Mouse (Mus musculus): ENCODE data around the gene Sec1. TPM values are rescaled to one million over a fixed set of nuclear protein-coding genes. Genes with fewer than 3 reads are reported as not detected.

The Sec1 gene
- polyA plus RNA-seq (2016; fragmentation: Nextera tagmentation; extraction: Ambion mirVana) = 1.1 and 2.2 TPM in 2 replicates

GRCm38 (mm10) chr7:45693921-45694591 lies at the start of gene Sec1:
Sec1 (minus strand) TSS chr7:45694402.
- Histone ChIP-seq H3K4me1 (peaks cover 5% of the 10 kb centered on the region; the same call in 1 of the 2 replicates), H3K36me3 (no peaks in the 10 kb centered on the region), H3K27me3 (peaks cover 27% of the 10 kb centered on the region), H3K4me3 (no peak within 1 kb of the TSS), H3K4me2 (replicated peaks) (no peak within 1 kb of the TSS), H3K9ac (no peak within 1 kb of the TSS), H3K27ac (no peak within 1 kb of the TSS; the same call in 1 of the 2 replicates), H3K9me3 (replicated peaks) (no peaks in the 10 kb centered on the region)
- ATAC-seq (ENCODE audit: low FRiP score) = no peak
- 89% methylated on average over 50 of the region's 50 CpGs for WGBS

DNA sequence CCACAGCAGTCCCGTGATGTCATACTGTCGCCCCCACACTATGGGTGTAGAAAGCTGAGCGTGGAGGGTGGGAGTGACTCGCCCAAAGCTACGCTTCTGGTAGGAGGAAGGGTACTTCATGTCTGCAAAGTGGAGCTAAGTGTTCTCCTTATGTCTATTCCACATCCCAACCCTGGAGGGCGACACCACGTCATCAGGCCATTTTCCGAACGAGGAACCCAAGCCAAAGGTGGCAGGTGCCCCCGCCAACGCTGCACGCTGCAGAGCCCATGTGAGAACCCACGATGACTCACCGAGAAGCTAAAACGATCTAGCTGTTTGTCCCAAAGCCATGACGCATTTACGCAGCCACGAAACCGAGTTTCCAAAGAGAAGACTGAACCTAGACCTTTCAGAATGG lies 48.1 kb upstream of the Sec1 start:
- WGBS = 45% methylated on average over 19 of the region's 19 CpGs
- Histone ChIP-seq H3K4me1 (no peaks in the 10 kb centered on the region), H3K36me3 (no peaks in the 10 kb centered on the region), H3K4me3 (0 out of 2 replicates have a peak overlapping the region, but pooled peaks have one; percentile 5), H3K4me2 (replicated peaks) (peak overlapping the region; percentile 19; the same call in 1 of the 2 replicates), H3K27ac (no peak overlapping the region), H3K9ac (0 out of 2 replicates have a peak overlapping the region, but pooled peaks have one; percentile 8), H3K9me3 (replicated peaks) (no peaks in the 10 kb centered on the region), H3K27me3 (peaks cover 15% of the 10 kb centered on the region; the same call in 1 of the 2 replicates)
- ATAC-seq (ENCODE audit: low FRiP score) = no peak

GRCm38 (mm10) chr7:45741777-45742176 lies 47.6 kb upstream of the Sec1 start:
- 39% methylated on average over 11 of the region's 11 CpGs for WGBS
- H3K4me2 ChIP-seq (replicated peaks) = peak overlapping the region; percentile 19; the same call in 1 of the 2 replicates
- H3K9ac ChIP-seq = no peak overlapping the region
- H3K9me3 ChIP-seq (replicated peaks) = no peaks in the 10 kb centered on the region
- H3K36me3 ChIP-seq = no peaks in the 10 kb centered on the region
- peaks cover 15% of the 10 kb centered on the region; the same call in 1 of the 2 replicates for H3K27me3 ChIP-seq
- H3K4me3 ChIP-seq = peak overlapping the region; percentile 5; the same call in 1 of the 2 replicates
- ATAC-seq (ENCODE audit: low FRiP score) = no peak
- H3K27ac ChIP-seq = no peak overlapping the region
- H3K4me1 ChIP-seq = no peaks in the 10 kb centered on the region

DNA sequence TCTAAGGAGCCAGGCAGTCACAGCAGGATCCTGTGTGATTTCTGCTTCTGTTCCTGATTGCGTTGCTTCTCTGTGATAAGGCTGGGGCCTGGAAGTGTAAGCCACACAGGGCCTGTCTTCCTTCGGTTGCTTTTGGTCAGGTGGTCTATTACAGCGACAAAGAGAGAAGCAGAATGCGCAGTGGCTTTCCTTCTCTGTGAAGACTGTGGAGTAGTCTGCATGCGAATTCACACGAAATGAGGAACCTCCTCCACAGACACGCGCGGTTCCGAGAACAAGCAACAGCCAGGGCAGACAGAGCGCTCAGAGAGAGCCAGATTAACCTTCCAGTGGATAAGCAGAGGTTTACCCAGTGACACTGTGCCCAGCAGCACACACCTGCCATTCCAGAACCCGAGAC lies 47.1 kb upstream of the Sec1 start:
- H3K27ac ChIP-seq = no peak overlapping the region
- H3K27me3 ChIP-seq = peaks cover 15% of the 10 kb centered on the region; the same call in 1 of the 2 replicates
- no peak overlapping the region for H3K4me2 ChIP-seq (replicated peaks)
- no peak overlapping the region for H3K4me3 ChIP-seq
- no peaks in the 10 kb centered on the region for H3K4me1 ChIP-seq
- no peaks in the 10 kb centered on the region for H3K9me3 ChIP-seq (replicated peaks)
- 87% methylated on average over 12 of the region's 12 CpGs for WGBS
- no peak for ATAC-seq (ENCODE audit: low FRiP score)
- no peak overlapping the region for H3K9ac ChIP-seq
- H3K36me3 ChIP-seq = no peaks in the 10 kb centered on the region

DNA sequence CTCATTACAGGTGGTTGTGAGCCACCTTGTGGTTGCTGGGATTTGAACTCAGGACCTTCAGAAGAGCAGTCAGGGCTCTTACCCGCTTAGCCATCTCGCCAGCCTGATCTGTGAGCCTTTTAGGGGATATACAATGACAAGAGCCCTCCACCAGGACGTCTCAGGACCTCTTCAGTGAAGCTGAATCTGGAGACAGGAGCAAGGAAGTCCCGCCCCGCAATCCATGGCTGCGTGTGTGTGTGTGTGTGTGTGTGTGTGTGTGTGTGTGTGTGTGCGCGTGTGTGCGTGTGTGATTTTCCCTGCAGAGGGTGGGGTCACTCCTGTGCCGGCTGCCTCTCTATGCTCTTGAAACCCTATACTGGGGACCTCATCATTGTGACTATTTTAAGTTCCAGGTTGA lies 45.6 kb upstream of the Sec1 start:
- Histone ChIP-seq H3K9ac (no peak overlapping the region), H3K4me2 (replicated peaks) (no peak overlapping the region), H3K36me3 (no peaks in the 10 kb centered on the region), H3K4me1 (no peaks in the 10 kb centered on the region), H3K4me3 (no peak overlapping the region), H3K27me3 (peaks cover 15% of the 10 kb centered on the region; the same call in 1 of the 2 replicates), H3K9me3 (replicated peaks) (no peaks in the 10 kb centered on the region), H3K27ac (no peak overlapping the region)
- WGBS = 66% methylated on average over 8 of the region's 10 CpGs
- ATAC-seq (ENCODE audit: low FRiP score) = no peak

- Histone ChIP-seq H3K27me3 (peaks cover 15% of the 10 kb centered on the region; the same call in 1 of the 2 replicates), H3K9ac (no peak overlapping the region), H3K4me2 (replicated peaks) (no peak overlapping the region), H3K27ac (no peak overlapping the region), H3K36me3 (no peaks in the 10 kb centered on the region), H3K4me1 (no peaks in the 10 kb centered on the region), H3K9me3 (replicated peaks) (no peaks in the 10 kb centered on the region), H3K4me3 (no peak overlapping the region)
- WGBS = 11% methylated on average over 9 of the region's 9 CpGs
- peak; percentile 81 for ATAC-seq (ENCODE audit: low FRiP score)
These were observed 45.1 kb upstream of the Sec1 start for GRCm38 (mm10) chr7:45739162-45739763.

DNA sequence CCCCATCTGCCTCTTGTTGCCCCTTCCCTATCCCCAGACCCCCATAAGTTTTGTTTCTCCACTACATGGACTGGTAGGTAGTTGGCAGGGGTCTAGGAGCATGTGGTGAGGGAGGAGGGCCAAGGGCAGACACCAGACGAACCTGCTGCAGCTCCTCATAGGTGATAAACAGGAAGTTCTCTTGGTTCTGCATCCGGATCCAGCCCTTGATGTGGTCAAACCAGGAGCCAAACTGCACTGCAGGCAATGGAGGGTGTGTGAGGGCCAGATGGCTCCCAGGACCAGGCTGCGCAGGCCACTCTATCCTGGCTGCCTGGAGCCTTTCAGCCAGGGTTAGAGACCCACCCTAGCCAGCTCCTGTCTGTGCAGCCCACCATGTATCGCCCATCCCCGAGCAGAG lies 39.3 kb upstream of the Sec1 start:
- H3K9me3 ChIP-seq (replicated peaks) = no peaks in the 10 kb centered on the region
- peaks cover 6% of the 10 kb centered on the region for H3K36me3 ChIP-seq
- H3K27ac ChIP-seq = no peak overlapping the region
- peaks cover 10% of the 10 kb centered on the region for H3K4me1 ChIP-seq
- no peaks in the 10 kb centered on the region for H3K27me3 ChIP-seq
- WGBS = 79% methylated on average over 5 of the region's 5 CpGs
- no peak overlapping the region for H3K9ac ChIP-seq
- no peak overlapping the region for H3K4me2 ChIP-seq (replicated peaks)
- no peak for ATAC-seq (ENCODE audit: low FRiP score)
- no peak overlapping the region for H3K4me3 ChIP-seq

- no peak for ATAC-seq (ENCODE audit: low FRiP score)
- peaks cover 20% of the 10 kb centered on the region for H3K36me3 ChIP-seq
- no peak overlapping the region for H3K4me2 ChIP-seq (replicated peaks)
- 15% methylated on average over 16 of the region's 16 CpGs for WGBS
- H3K27me3 ChIP-seq = no peaks in the 10 kb centered on the region
- no peak overlapping the region for H3K4me3 ChIP-seq
- H3K9ac ChIP-seq = 0 out of 2 replicates have a peak overlapping the region, but pooled peaks have one; percentile 13
- H3K9me3 ChIP-seq (replicated peaks) = no peaks in the 10 kb centered on the region
- H3K27ac ChIP-seq = 0 out of 2 replicates have a peak overlapping the region, but pooled peaks have one; percentile 30
- H3K4me1 ChIP-seq = peaks cover 10% of the 10 kb centered on the region
These were observed 36.7 kb upstream of the Sec1 start for GRCm38 (mm10) chr7:45730727-45731431.

DNA sequence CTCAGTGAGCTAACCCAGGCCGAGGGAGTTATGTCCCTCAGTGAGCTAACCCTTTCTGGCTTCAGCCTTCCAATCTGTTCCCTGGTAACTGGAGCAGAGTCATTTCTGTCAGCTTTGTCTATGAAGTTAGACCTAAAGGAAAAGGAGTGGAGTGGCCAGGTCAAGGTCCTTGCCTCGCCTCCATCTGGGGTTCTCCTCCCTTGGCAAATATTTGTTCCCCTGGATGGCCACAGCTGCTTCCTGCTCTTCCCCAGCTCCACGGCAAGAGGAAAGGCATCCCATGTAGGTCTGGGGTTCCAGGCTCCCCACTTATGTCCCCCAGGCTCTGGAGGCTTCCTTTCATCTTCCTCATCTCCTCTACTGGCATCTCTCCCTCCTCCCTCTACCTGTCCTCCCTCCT lies 33.4 kb upstream of the Sec1 start:
- no peak overlapping the region for H3K4me3 ChIP-seq
- peaks cover 10% of the 10 kb centered on the region for H3K4me1 ChIP-seq
- H3K9me3 ChIP-seq (replicated peaks) = no peaks in the 10 kb centered on the region
- H3K27me3 ChIP-seq = no peaks in the 10 kb centered on the region
- H3K4me2 ChIP-seq (replicated peaks) = no peak overlapping the region
- H3K9ac ChIP-seq = no peak overlapping the region
- H3K27ac ChIP-seq = no peak overlapping the region
- 88% methylated on average over 3 of the region's 3 CpGs for WGBS
- H3K36me3 ChIP-seq = peaks cover 52% of the 10 kb centered on the region
- ATAC-seq (ENCODE audit: low FRiP score) = no peak

DNA sequence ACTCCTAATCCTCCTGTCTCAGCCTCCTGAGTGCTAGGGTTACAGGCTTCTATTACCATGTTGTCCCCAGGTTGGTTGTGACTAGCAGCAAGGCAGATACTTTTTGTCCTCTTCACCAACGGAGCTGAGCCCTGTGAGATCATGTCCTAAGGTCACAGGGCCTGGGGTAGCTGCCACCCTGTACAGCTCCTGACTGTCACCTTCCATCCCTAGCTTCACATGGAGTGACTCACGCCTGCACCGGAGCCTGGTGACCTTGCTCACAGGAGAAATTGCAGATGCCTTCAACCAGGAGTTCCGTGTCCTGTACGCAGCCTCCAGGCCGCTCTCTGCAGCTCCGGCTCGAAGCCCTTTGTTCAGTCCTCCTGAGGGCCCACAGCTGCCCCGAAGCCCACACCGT lies 32.2 kb upstream of the Sec1 start:
- WGBS = 95% methylated on average over 10 of the region's 10 CpGs
- no peak overlapping the region for H3K9ac ChIP-seq
- ATAC-seq (ENCODE audit: low FRiP score) = no peak
- no peaks in the 10 kb centered on the region for H3K9me3 ChIP-seq (replicated peaks)
- H3K4me1 ChIP-seq = peaks cover 12% of the 10 kb centered on the region
- no peak overlapping the region for H3K27ac ChIP-seq
- no peaks in the 10 kb centered on the region for H3K27me3 ChIP-seq
- no peak overlapping the region for H3K4me3 ChIP-seq
- H3K36me3 ChIP-seq = peaks cover 64% of the 10 kb centered on the region
- H3K4me2 ChIP-seq (replicated peaks) = no peak overlapping the region

- Histone ChIP-seq H3K27me3 (no peaks in the 10 kb centered on the region), H3K36me3 (peaks cover 71% of the 10 kb centered on the region), H3K4me3 (no peak within 1 kb of the TSS), H3K9ac (no peak within 1 kb of the TSS), H3K4me1 (peaks cover 12% of the 10 kb centered on the region; the same call in 1 of the 2 replicates), H3K27ac (no peak within 1 kb of the TSS), H3K9me3 (replicated peaks) (no peaks in the 10 kb centered on the region), H3K4me2 (replicated peaks) (no peak within 1 kb of the TSS)
- WGBS = 92% methylated on average over 11 of the region's 11 CpGs
- ATAC-seq (ENCODE audit: low FRiP score) = no peak
These were observed 31.5 kb upstream of the Sec1 start, which contains the start of gene Spaca4 for GRCm38 (mm10) chr7:45725713-45726112. Spaca4 (minus strand) TSS chr7:45725813.

- H3K4me1 ChIP-seq = 0 out of 2 replicates have a peak, but pooled peaks cover 8% of the 10 kb centered on the region
- no peaks in the 10 kb centered on the region for H3K9me3 ChIP-seq (replicated peaks)
- H3K36me3 ChIP-seq = peaks cover 76% of the 10 kb centered on the region
- ATAC-seq (ENCODE audit: low FRiP score) = no peak
- H3K27ac ChIP-seq = no peak overlapping the region
- no peaks in the 10 kb centered on the region for H3K27me3 ChIP-seq
- H3K4me3 ChIP-seq = no peak overlapping the region
- 89% methylated on average over 9 of the region's 9 CpGs for WGBS
- no peak overlapping the region for H3K9ac ChIP-seq
- H3K4me2 ChIP-seq (replicated peaks) = no peak overlapping the region
These were observed 30.9 kb upstream of the Sec1 start for GRCm38 (mm10) chr7:45725151-45725550.

All from hindbrain, embryonic 12.5 days (tissue).